8 mouse cellular contexts compared by ENCODE assay signal in genomic region chr4:53826641-53827248, GRCm38 (mm10). TPM values are rescaled to one million over a fixed set of nuclear protein-coding genes. Genes with fewer than 3 reads are reported as not detected.
DNase-seq lines count a peak whose midpoint lies in the region; ATAC-seq and TF ChIP-seq lines count a peak whose summit lies in the region.

No protein-coding gene starts in this region.

- peak overlapping the region; percentile 36 for H3K27ac ChIP-seq in kidney, adult 2 months (ENCODE audit: insufficient read depth, low read depth, low read length)
- no peak overlapping the region for H3K27ac ChIP-seq in hindbrain, embryonic 15.5 days (replicated peaks)
- H3K27ac ChIP-seq in midbrain, embryonic 11.5 days (ENCODE audit: low read depth, low read length), result no peak overlapping the region

- TF ChIP-seq CTCF in kidney, adult 2 months (conservative IDR thresholded peaks at IDR 0.05; ENCODE audit: insufficient read depth, insufficient read length, low read depth, low read length), result no peak

- H3K36me3 ChIP-seq in kidney, adult 2 months (ENCODE audit: control insufficient read depth, insufficient read depth, low read length), result no peaks in the 10 kb centered on the region
- H3K36me3 ChIP-seq in hindbrain, embryonic 15.5 days, result no peaks in the 10 kb centered on the region
- no peaks in the 10 kb centered on the region for H3K36me3 ChIP-seq in midbrain, embryonic 11.5 days (ENCODE audit: control insufficient read depth, insufficient read depth, low read length)

- intact Hi-C loops in left cerebral cortex, postnatal 10 days (cut with DNase I), result loop anchor here (5.0 kb wide), 1 partner anchor 89 kb away; no protein-coding TSS in a partner anchor

- ATAC-seq in hindbrain, embryonic 15.5 days (ENCODE audit: low FRiP score, low read depth), result no peak
- no peak for ATAC-seq in midbrain, embryonic 11.5 days (ENCODE audit: low FRiP score)

- 9% methylated on average over 11 of the region's 11 CpGs for WGBS in kidney, adult 2 months
- 15% methylated on average over 11 of the region's 11 CpGs for WGBS in hindbrain, embryonic 15.5 days
- 15% methylated on average over 11 of the region's 11 CpGs for WGBS in midbrain, embryonic 11.5 days

- peak; percentile 11 for DNase-seq in kidney, adult 2 months
- no peak for DNase-seq in kidney, postnatal 4 days
- peak; percentile 16 for DNase-seq in c-Kit-positive CD71-positive TER-119-positive erythroid progenitor cells, embryonic 14.5 days (ENCODE audit: low spot score)
- no peak for DNase-seq in midbrain, embryonic 11.5 days (ENCODE audit: low spot score, missing footprints)
- no peak for DNase-seq in right cerebral cortex, adult 18-20 months
- DNase-seq in left cerebral cortex, postnatal 10 days (ENCODE audit: extremely low spot score in 1 of 2, low spot score in 2 of 2), result no peak
- no peak for DNase-seq in T-cell, adult 2 months (ENCODE audit: low spot score)

- no peak overlapping the region; the same call in 1 of the 2 replicates for H3K4me3 ChIP-seq in kidney, adult 2 months (ENCODE audit: insufficient read depth, low read depth, low read length)
- peak overlapping the region; percentile 88 for H3K4me3 ChIP-seq in hindbrain, embryonic 15.5 days
- H3K4me3 ChIP-seq in midbrain, embryonic 11.5 days (ENCODE audit: low read depth, low read length), result peak overlapping the region; percentile 90

- H3K9ac ChIP-seq in hindbrain, embryonic 15.5 days, result peak overlapping the region; percentile 86
- H3K9ac ChIP-seq in midbrain, embryonic 11.5 days (ENCODE audit: low read length), result peak overlapping the region; percentile 84

- no peaks in the 10 kb centered on the region for H3K27me3 ChIP-seq in kidney, adult 2 months (replicated peaks; ENCODE audit: control insufficient read depth, insufficient read depth, low read length)
- no peaks in the 10 kb centered on the region for H3K27me3 ChIP-seq in hindbrain, embryonic 15.5 days
- H3K27me3 ChIP-seq in midbrain, embryonic 11.5 days (ENCODE audit: control insufficient read depth, insufficient read depth, low read length), result no peaks in the 10 kb centered on the region

- H3K4me1 ChIP-seq in kidney, adult 2 months (ENCODE audit: control insufficient read depth, insufficient read depth, low read length), result peaks cover 7% of the 10 kb centered on the region; the same call in 1 of the 2 replicates
- H3K4me1 ChIP-seq in hindbrain, embryonic 15.5 days (replicated peaks), result peaks cover 9% of the 10 kb centered on the region
- H3K4me1 ChIP-seq in midbrain, embryonic 11.5 days (ENCODE audit: control insufficient read depth, insufficient read depth, low read length), result no peaks in the 10 kb centered on the region; the same call in 1 of the 2 replicates

- no peak for TF ChIP-seq POLR2A in kidney, adult 2 months (IDR thresholded peaks at IDR 0.05; ENCODE audit: low read depth, low read length)

- peak overlapping the region; percentile 63 for H3K4me2 ChIP-seq in hindbrain, embryonic 15.5 days
- peak overlapping the region; percentile 77 for H3K4me2 ChIP-seq in midbrain, embryonic 11.5 days

- H3K9me3 ChIP-seq in hindbrain, embryonic 15.5 days, result no peaks in the 10 kb centered on the region
- H3K9me3 ChIP-seq in midbrain, embryonic 11.5 days (ENCODE audit: control insufficient read depth, low read length), result no peaks in the 10 kb centered on the region

RNA-seq across cellular contexts. Expression of gene Tmem38b, which starts 0.9 kb away (rescaled TPM):
- 10.8 and 12.5 TPM in 2 replicates for polyA plus RNA-seq in kidney, adult 2 months (2012; rRNA removed)
- polyA plus RNA-seq in hindbrain, embryonic 15.5 days (2015; fragmentation: Nextera tagmentation; extraction: Ambion mirVana), result 5.9 and 6.7 TPM in 2 replicates
- polyA plus RNA-seq in midbrain, embryonic 11.5 days (2014; fragmentation: Nextera tagmentation; extraction: Ambion mirVana), result 13.0 and 13.5 TPM in 2 replicates
- total RNA-seq in left cerebral cortex, postnatal 10 days (2021), result 10 to 100 TPM; 10.7 to 13.6 TPM

RNA-seq across cellular contexts. Expression of gene Tal2, which starts 47.2 kb away (rescaled TPM):
- polyA plus RNA-seq in kidney, adult 2 months (2012; rRNA removed), result 0.31 and 0.47 TPM in 2 replicates
- 0.80 and 5.5 TPM in 2 replicates for polyA plus RNA-seq in hindbrain, embryonic 15.5 days (2015; fragmentation: Nextera tagmentation; extraction: Ambion mirVana)
- 44.9 and 45.9 TPM in 2 replicates for polyA plus RNA-seq in midbrain, embryonic 11.5 days (2014; fragmentation: Nextera tagmentation; extraction: Ambion mirVana)
- total RNA-seq in left cerebral cortex, postnatal 10 days (2021), result under 1 TPM in 1 of 2 experiments, not detected in 1; 0.11 TPM

Comparison
In these comparisons a context has a peak if more than half of its experiments do, and no peak if none do; other contexts are left out.
1. DNase-seq: peak in kidney, adult 2 months (single experiment) and c-Kit-positive CD71-positive TER-119-positive erythroid progenitor cells, embryonic 14.5 days (single experiment); none in kidney, postnatal 4 days (0 of 2), midbrain, embryonic 11.5 days (single experiment), right cerebral cortex, adult 18-20 months (single experiment), left cerebral cortex, postnatal 10 days (0 of 2) and T-cell, adult 2 months (single experiment).